Mouse (Mus musculus) MEL (cell line): Measurements from ENCODE around the gene Myo15b.

Source experiments
- CTCF ChIP-seq, 3 experiments: IDR thresholded peaks in 2 of 3; conservative IDR thresholded peaks in 1 of 3; 2 replicates each; pipeline ENCODE4 v1.5.1; 2011 to 2012; ENCODE audit warnings: low read length in 3 of 3, low read depth in 2 of 3, mild to moderate bottlenecking in 2 of 3, improper control_type of control experiment in 1 of 3, inconsistent platforms in 1 of 3, mixed read lengths in 1 of 3, moderate library complexity in 1 of 3; ENCODE audit not compliant: control insufficient read depth in 1 of 3, insufficient read depth in 1 of 3, poor library complexity in 1 of 3, severe bottlenecking in 1 of 3
- E2F4 ChIP-seq: IDR thresholded peaks from 2 replicates; pipeline ENCODE4 v1.6.1; 2011; ENCODE audit warnings: low read depth, low read length, improper control_type of control experiment, borderline replicate concordance
- ELF1 ChIP-seq: IDR thresholded peaks from 2 replicates; pipeline ENCODE4 v1.6.1; 2014; ENCODE audit warnings: low read depth, mild to moderate bottlenecking, inconsistent platforms, low read length, improper control_type of control experiment, moderate library complexity
- EP300 ChIP-seq, 2 experiments: IDR thresholded peaks; 2 replicates each; pipeline ENCODE4 v1.6.1; 2011; ENCODE audit warnings: improper control_type of control experiment in 2 of 2, low read length in 2 of 2, low read depth in 1 of 2, mild to moderate bottlenecking in 1 of 2
- HCFC1 ChIP-seq: IDR thresholded peaks from 2 replicates; pipeline ENCODE4 v1.6.1; 2012; ENCODE audit warnings: low read depth, mild to moderate bottlenecking, inconsistent platforms, low read length, improper control_type of control experiment, moderate library complexity
- POLR2A ChIP-seq, 2 experiments: IDR thresholded peaks; 2 replicates each; pipeline ENCODE4 v1.6.1; 2011 to 2012; ENCODE audit warnings: low read length in 2 of 2, mild to moderate bottlenecking in 2 of 2, control low read depth in 1 of 2, improper control_type of control experiment in 1 of 2, low read depth in 1 of 2, moderate library complexity in 1 of 2; ENCODE audit not compliant: control insufficient read depth in 1 of 2, insufficient read depth in 1 of 2, poor library complexity in 1 of 2

DNA sequence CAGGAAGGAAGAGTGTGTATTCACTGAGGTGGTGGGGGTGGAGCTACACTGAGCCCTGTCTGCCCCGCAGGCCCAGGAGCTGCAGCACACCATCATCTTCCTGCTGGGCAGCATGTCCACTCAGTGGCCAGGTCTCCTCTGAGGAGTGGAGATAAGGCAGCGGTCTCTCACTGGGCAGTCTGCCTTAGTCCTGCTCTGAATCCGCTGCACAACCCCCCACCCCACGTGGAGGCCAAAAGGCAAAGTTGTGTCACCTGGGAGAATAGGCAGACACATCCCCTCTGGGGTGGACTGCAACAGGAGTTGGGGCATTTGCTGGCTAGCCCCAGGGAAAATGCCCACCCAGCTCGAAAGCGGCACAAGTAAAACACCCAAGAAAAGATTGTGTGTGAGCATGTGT lies 34.0 kb downstream of the Myo15b start:
- TF ChIP-seq POLR2A (IDR thresholded peaks at IDR 0.05; ENCODE audit: control insufficient read depth in 1 of 2, insufficient read depth in 1 of 2, low read depth in 1 of 2, low read length in 2 of 2, poor library complexity in 1 of 2) (no peak), CTCF (IDR thresholded peaks at IDR 0.05 in 2 of 3, conservative IDR thresholded peaks at IDR 0.05 in 1 of 3; ENCODE audit: control insufficient read depth in 1 of 3, insufficient read depth in 1 of 3, low read depth in 2 of 3, low read length in 3 of 3, poor library complexity in 1 of 3, severe bottlenecking in 1 of 3) (no peak), ELF1 (no peak), EP300 (IDR thresholded peaks at IDR 0.05; ENCODE audit: low read depth in 1 of 2, low read length in 2 of 2) (no peak), HCFC1 (no peak), E2F4 (no peak)
